Comparison of ENCODE assay signal across 12 mouse cellular contexts in genomic region chr5:72580970-72581332, GRCm38 (mm10). TPM values are rescaled to one million over a fixed set of nuclear protein-coding genes. Genes with fewer than 3 reads are reported as not detected.
DNase-seq lines count a peak whose midpoint lies in the region; ATAC-seq and TF ChIP-seq lines count a peak whose summit lies in the region.
"Not testable (repeated sequence)": the region's sequence is repeated elsewhere in the genome, so short reads cannot be mapped to it uniquely, and the experiment has no call there.
"Had no signal": no experiment of that assay in that cellular context is flagged by ENCODE, and none has a peak within 500 bp of the region (broad histone marks: within the 10 kb centered on the region; RNA-seq: fewer than 3 reads in every experiment).

Zar1 (minus strand) TSS chr5:72581254.

- H3K4me2 ChIP-seq in embryonic facial prominence, embryonic 13.5 days = peak within 1 kb of the TSS; percentile 86
- H3K4me2 ChIP-seq in heart, embryonic 11.5 days = peak within 1 kb of the TSS; percentile 87
- H3K4me2 ChIP-seq in hindbrain, embryonic 16.5 days (ENCODE audit: low read length) = peak within 1 kb of the TSS; percentile 69
- H3K4me2 ChIP-seq in liver, postnatal 0 days (ENCODE audit: low read depth, low read length) = peak within 1 kb of the TSS; percentile 64
- H3K4me2 ChIP-seq in midbrain, embryonic 16.5 days (ENCODE audit: low read length) = peak within 1 kb of the TSS; percentile 63
- H3K4me2 ChIP-seq in stomach, embryonic 14.5 days (replicated peaks; ENCODE audit: low read depth, low read length) = peak within 1 kb of the TSS; percentile 71

- H3K27me3 ChIP-seq in ES-Bruce4 (ENCODE audit: control insufficient read depth, insufficient read depth, low read length, poor library complexity, severe bottlenecking); hindbrain, embryonic 16.5 days (replicated peaks; ENCODE audit: control insufficient read depth, insufficient read depth, low read length); midbrain, embryonic 16.5 days (ENCODE audit: control insufficient read depth, insufficient read depth, low read depth, low read length); stomach, embryonic 14.5 days (ENCODE audit: control insufficient read depth, insufficient read depth, low read length): not testable (repeated sequence)
- H3K27me3 ChIP-seq in embryonic facial prominence, embryonic 13.5 days = peaks cover 23% of the 10 kb centered on the region
- H3K27me3 ChIP-seq in heart, embryonic 11.5 days (ENCODE audit: control insufficient read depth, insufficient read depth, low read length) = peaks cover 15% of the 10 kb centered on the region
- H3K27me3 ChIP-seq in liver, postnatal 0 days (ENCODE audit: insufficient read depth, low read length) = peaks cover 19% of the 10 kb centered on the region

- TF ChIP-seq POLR2A in ES-Bruce4 (IDR thresholded peaks at IDR 0.05; ENCODE audit: insufficient read depth, low read length) = not testable (repeated sequence)

- DNase-seq in left cerebral cortex, postnatal 4 days = peak; percentile 2
- not testable (repeated sequence) for DNase-seq in liver, postnatal 0 days

- 5% methylated on average over 18 of the region's 21 CpGs for WGBS in embryonic facial prominence, embryonic 13.5 days
- WGBS in heart, embryonic 11.5 days (ENCODE audit: insufficient replicate concordance) = 12% methylated on average over 11 of the region's 21 CpGs
- WGBS in hindbrain, embryonic 16.5 days = 8% methylated on average over 17 of the region's 21 CpGs
- WGBS in liver, postnatal 0 days (ENCODE audit: insufficient replicate concordance) = 10% methylated on average over 17 of the region's 21 CpGs
- 7% methylated on average over 16 of the region's 21 CpGs for WGBS in midbrain, embryonic 16.5 days
- WGBS in stomach, embryonic 14.5 days = 26% methylated on average over 12 of the region's 21 CpGs

- not testable (repeated sequence) for H3K9me3 ChIP-seq in ES-Bruce4 (replicated peaks; ENCODE audit: control insufficient read depth, insufficient read depth, low read length, poor library complexity, severe bottlenecking); embryonic facial prominence, embryonic 13.5 days; heart, embryonic 11.5 days (replicated peaks; ENCODE audit: control insufficient read depth, low read length); hindbrain, embryonic 16.5 days (ENCODE audit: control insufficient read depth, low read length); liver, postnatal 0 days (ENCODE audit: low read length); midbrain, embryonic 16.5 days (replicated peaks; ENCODE audit: control insufficient read depth, low read length, poor library complexity, severe bottlenecking); stomach, embryonic 14.5 days (ENCODE audit: control insufficient read depth, low read depth, low read length)

- not testable (repeated sequence) for TF ChIP-seq EP300 in ES-Bruce4 (IDR thresholded peaks at IDR 0.05; ENCODE audit: insufficient read depth, low read depth, low read length); liver, postnatal 0 days (IDR thresholded peaks at IDR 0.05; ENCODE audit: low read depth)

- H3K4me3 ChIP-seq in ES-Bruce4 (ENCODE audit: low read depth, low read length) = peak within 1 kb of the TSS; percentile 47
- peak within 1 kb of the TSS; percentile 48 for H3K4me3 ChIP-seq in embryonic facial prominence, embryonic 13.5 days
- H3K4me3 ChIP-seq in heart, embryonic 11.5 days (ENCODE audit: low read depth, low read length) = peak within 1 kb of the TSS; percentile 52
- peak within 1 kb of the TSS; percentile 46 for H3K4me3 ChIP-seq in hindbrain, embryonic 16.5 days (ENCODE audit: low read length)
- H3K4me3 ChIP-seq in liver, postnatal 0 days (ENCODE audit: low read depth, low read length) = peak within 1 kb of the TSS; percentile 29
- H3K4me3 ChIP-seq in midbrain, embryonic 16.5 days (ENCODE audit: low read depth, low read length) = peak within 1 kb of the TSS; percentile 43
- peak within 1 kb of the TSS; percentile 36 for H3K4me3 ChIP-seq in stomach, embryonic 14.5 days (ENCODE audit: low read depth, low read length)

- not testable (repeated sequence) for H3K4me1 ChIP-seq in ES-Bruce4 (ENCODE audit: control insufficient read depth, insufficient read depth, low read length); embryonic facial prominence, embryonic 13.5 days; heart, embryonic 11.5 days (ENCODE audit: control insufficient read depth, insufficient read depth, low read length); hindbrain, embryonic 16.5 days (ENCODE audit: control insufficient read depth, insufficient read depth, low read depth, low read length); liver, postnatal 0 days (ENCODE audit: insufficient read depth); midbrain, embryonic 16.5 days (ENCODE audit: control insufficient read depth, insufficient read depth, low read length); stomach, embryonic 14.5 days (ENCODE audit: control insufficient read depth, insufficient read depth, low read length)

- H3K9ac ChIP-seq in ES-Bruce4 (ENCODE audit: low read depth, poor library complexity, severe bottlenecking) = peak within 1 kb of the TSS; percentile 20
- peak within 1 kb of the TSS; percentile 69 for H3K9ac ChIP-seq in embryonic facial prominence, embryonic 13.5 days
- peak within 1 kb of the TSS; percentile 59 for H3K9ac ChIP-seq in heart, embryonic 11.5 days (ENCODE audit: low read depth, low read length)
- peak within 1 kb of the TSS; percentile 63 for H3K9ac ChIP-seq in hindbrain, embryonic 16.5 days (ENCODE audit: low read depth, low read length)
- H3K9ac ChIP-seq in liver, postnatal 0 days (replicated peaks) = not testable (repeated sequence)
- peak within 1 kb of the TSS; percentile 57; the same call in 1 of the 2 replicates for H3K9ac ChIP-seq in midbrain, embryonic 16.5 days (ENCODE audit: low read depth, low read length)
- H3K9ac ChIP-seq in stomach, embryonic 14.5 days (replicated peaks; ENCODE audit: low read depth, low read length) = 0 out of 2 replicates have a peak within 1 kb of the TSS, but pooled peaks have one; percentile 22

- H3K27ac ChIP-seq in ES-Bruce4 (ENCODE audit: insufficient read depth, low read length); embryonic facial prominence, embryonic 13.5 days; heart, embryonic 11.5 days (ENCODE audit: low read depth, low read length); hindbrain, embryonic 16.5 days (ENCODE audit: low read depth, low read length); liver, postnatal 0 days (ENCODE audit: low read depth); midbrain, embryonic 16.5 days (ENCODE audit: low read length); stomach, embryonic 14.5 days (ENCODE audit: low read length): not testable (repeated sequence)

- H3K36me3 ChIP-seq in ES-Bruce4 (ENCODE audit: control insufficient read depth, insufficient read depth, low read length, poor library complexity, severe bottlenecking); embryonic facial prominence, embryonic 13.5 days; heart, embryonic 11.5 days (ENCODE audit: control insufficient read depth, insufficient read depth, low read length); hindbrain, embryonic 16.5 days (ENCODE audit: control insufficient read depth, insufficient read depth, low read length); liver, postnatal 0 days (replicated peaks; ENCODE audit: insufficient read depth, low read length); midbrain, embryonic 16.5 days (ENCODE audit: control insufficient read depth, insufficient read depth, low read length); stomach, embryonic 14.5 days (ENCODE audit: control insufficient read depth, insufficient read depth, low read length): not testable (repeated sequence)

- intact Hi-C loops in left cerebral cortex, postnatal 4 days (cut with DNase I) = not testable (repeated sequence)

- TF ChIP-seq CTCF in ES-Bruce4 (IDR thresholded peaks at IDR 0.05; ENCODE audit: low read depth, low read length); liver, postnatal 0 days (IDR thresholded peaks at IDR 0.05; ENCODE audit: low read depth): not testable (repeated sequence)

- peak; percentile 64; the same call in 1 of the 2 replicates for ATAC-seq in embryonic facial prominence, embryonic 13.5 days (ENCODE audit: insufficient number of reproducible peaks, insufficient read depth, low FRiP score, low TSS enrichment, low read depth)
- ATAC-seq in heart, embryonic 11.5 days (replicated peaks; ENCODE audit: insufficient number of reproducible peaks, low FRiP score, low TSS enrichment) = peak; percentile 10; the same call in 1 of the 2 replicates
- 0 out of 2 replicates have a peak, but pooled peaks have one; percentile 47 for ATAC-seq in hindbrain, embryonic 16.5 days
- not testable (repeated sequence) for ATAC-seq in liver, postnatal 0 days; midbrain, embryonic 16.5 days
- ATAC-seq in stomach, embryonic 14.5 days (ENCODE audit: insufficient number of reproducible peaks, insufficient read depth, low FRiP score, low read depth) = 0 out of 2 replicates have a peak, but pooled peaks have one; percentile 6

RNA-seq across cellular contexts. Expression of gene Zar1, which starts in this region (rescaled TPM):
- not detected in 2 replicates for polyA plus RNA-seq in ES-Bruce4 (2011; ENCODE audit: insufficient read depth, insufficient read length, low read depth, missing spikeins)
- polyA plus RNA-seq in embryonic facial prominence, embryonic 13.5 days (2015; fragmentation: Nextera tagmentation; extraction: Ambion mirVana) = 1.6 and 3.0 TPM in 2 replicates
- polyA plus RNA-seq in heart, embryonic 11.5 days (2014; fragmentation: Nextera tagmentation; extraction: Ambion mirVana) = 0.44 TPM in 1 of 2 replicates, not detected in the other
- polyA plus RNA-seq in hindbrain, embryonic 16.5 days (2015; fragmentation: Nextera tagmentation; extraction: Ambion mirVana) = 4.4 and 5.4 TPM in 2 replicates
- total RNA-seq in left cerebral cortex, postnatal 4 days (2021) = 1 to 10 TPM in 1 of 2 experiments, under 1 TPM in 1; 0.99 to 1.1 TPM
- not detected in 2 replicates for polyA plus RNA-seq in liver, postnatal 0 days (2015; fragmentation: Nextera tagmentation; extraction: Ambion mirVana)
- 3.0 and 4.9 TPM in 2 replicates for polyA plus RNA-seq in midbrain, embryonic 16.5 days (2015; fragmentation: Nextera tagmentation; extraction: Ambion mirVana)
- polyA plus RNA-seq in stomach, embryonic 14.5 days (2014; fragmentation: Nextera tagmentation; extraction: Ambion mirVana) = 0.25 TPM in 1 of 2 replicates, not detected in the other
- total RNA-seq: adrenal gland, adult 2 months; gastrocnemius, adult 18-20 months; heart, postnatal 10 days had no signal
- polyA plus RNA-seq: adrenal gland, adult 2 months; macrophage had no signal

Comparison
In these comparisons a context has a peak if more than half of its experiments do, and no peak if none do; other contexts are left out.
1. Peak in ATAC-seq, H3K4me3 ChIP-seq, H3K9ac ChIP-seq and H3K4me2 ChIP-seq in heart, embryonic 11.5 days; RNA of the gene not detected or under 1 TPM.
2. Peak in ATAC-seq, H3K4me3 ChIP-seq, H3K9ac ChIP-seq and H3K4me2 ChIP-seq in stomach, embryonic 14.5 days; RNA of the gene not detected or under 1 TPM.